Mouse (Mus musculus) kidney, adult 18-20 months (tissue): ENCODE data around the gene Tuba3a.
A peak's percentile ranks its signal among the peaks of the same experiment; 100 is the strongest.

Source experiments
- DNase-seq: peaks from one replicate; pipeline ENCODE4 v3.0.0; 2021

Gene Tuba3a

GRCm38 (mm10) chr6:125285890-125286289, at the start of gene Tuba3a:
Gene Tuba3a (minus strand): TSS chr6:125286042.
- DNase-seq = no peak

GRCm38 (mm10) chr6:125334356-125334755, 48.5 kb upstream of the Tuba3a start:
- DNase-seq = no peak

GRCm38 (mm10) chr6:125333112-125333899, 47.5 kb upstream of the Tuba3a start:
- no peak for DNase-seq

GRCm38 (mm10) chr6:125330626-125331326, 44.9 kb upstream of the Tuba3a start:
- peak; percentile 93 for DNase-seq

GRCm38 (mm10) chr6:125328243-125328642, 42.4 kb upstream of the Tuba3a start:
- DNase-seq = peak; percentile 73

- DNase-seq = no peak
Observed at GRCm38 (mm10) chr6:125325337-125325736, 39.5 kb upstream of the Tuba3a start.

GRCm38 (mm10) chr6:125323547-125323946, 37.7 kb upstream of the Tuba3a start:
- DNase-seq = no peak

GRCm38 (mm10) chr6:125322794-125323193, 37.0 kb upstream of the Tuba3a start:
- DNase-seq = no peak

GRCm38 (mm10) chr6:125321114-125321855, 35.4 kb upstream of the Tuba3a start:
- DNase-seq = peak; percentile 76

GRCm38 (mm10) chr6:125320323-125320722, 34.5 kb upstream of the Tuba3a start, which contains the start of gene Scnn1a:
Gene Scnn1a (plus strand): TSS chr6:125320659.
- peak; percentile 63 for DNase-seq

- DNase-seq = no peak
Observed at GRCm38 (mm10) chr6:125319919-125320296, 34.1 kb upstream of the Tuba3a start.

- no peak for DNase-seq
Observed at GRCm38 (mm10) chr6:125318981-125319918, 33.4 kb upstream of the Tuba3a start.

- DNase-seq = no peak
Observed at GRCm38 (mm10) chr6:125317077-125317476, 31.2 kb upstream of the Tuba3a start.

- no peak for DNase-seq
Observed at GRCm38 (mm10) chr6:125314746-125315145, 28.9 kb upstream of the Tuba3a start.

GRCm38 (mm10) chr6:125314231-125314563, 28.4 kb upstream of the Tuba3a start:
- DNase-seq = no peak

- peak; percentile 90 for DNase-seq
Observed at GRCm38 (mm10) chr6:125313546-125314230, 27.8 kb upstream of the Tuba3a start, which contains the start of gene Ltbr. Gene Ltbr (minus strand): TSS chr6:125313885.

GRCm38 (mm10) chr6:125312581-125313355, 26.9 kb upstream of the Tuba3a start:
- peak; percentile 46 for DNase-seq

GRCm38 (mm10) chr6:125312171-125312570, 26.3 kb upstream of the Tuba3a start:
- DNase-seq = no peak

GRCm38 (mm10) chr6:125309406-125309805, 23.6 kb upstream of the Tuba3a start:
- no peak for DNase-seq

GRCm38 (mm10) chr6:125308921-125309320, 23.1 kb upstream of the Tuba3a start:
- DNase-seq = no peak

GRCm38 (mm10) chr6:125307091-125307490, 21.2 kb upstream of the Tuba3a start:
- no peak for DNase-seq
